Mouse (Mus musculus) intestine, embryonic 16.5 days (tissue): ENCODE measurements around the gene Chrnb2. TPM values are rescaled to one million over a fixed set of nuclear protein-coding genes. Genes with fewer than 3 reads are reported as not detected.

Experiments used
- ATAC-seq: fragments of 200-750 bp; cut with Nextera tagmentation; 2 replicates; pipeline ENCODE4 v1.8.0; 2017; ENCODE audit warnings: moderate TSS enrichment, moderate library complexity
- H3K27ac ChIP-seq: fragments of 300-500 bp; sonication (generic); 2 replicates; pipeline ENCODE4 v1.5.1; 2014; ENCODE audit warnings: mild to moderate bottlenecking, low read length
- H3K27me3 ChIP-seq: fragments of 300-500 bp; sonication (generic); replicated peaks from 2 replicates; pipeline ENCODE4 v1.6.1; 2014; ENCODE audit warnings: low read length, control low read depth, mixed read lengths; ENCODE audit not compliant: control insufficient read depth, insufficient read depth
- H3K36me3 ChIP-seq: fragments of 300-500 bp; sonication (generic); 2 replicates; pipeline ENCODE4 v1.6.1; 2014; ENCODE audit warnings: low read length, control low read depth; ENCODE audit not compliant: control insufficient read depth, insufficient read depth
- H3K4me1 ChIP-seq: fragments of 300-500 bp; sonication (generic); 2 replicates; pipeline ENCODE4 v1.6.1; 2014; ENCODE audit warnings: low read length, control low read depth, mixed read lengths; ENCODE audit not compliant: control insufficient read depth, insufficient read depth
- H3K4me2 ChIP-seq: fragments of 300-500 bp; sonication (generic); 2 replicates; pipeline ENCODE4 v1.6.1; 2014; ENCODE audit warnings: low read depth, low read length, control low read depth
- H3K4me3 ChIP-seq: fragments of 300-500 bp; sonication (generic); 2 replicates; pipeline ENCODE4 v1.5.1; 2014; ENCODE audit warnings: mild to moderate bottlenecking, low read length
- H3K9ac ChIP-seq: fragments of 300-500 bp; sonication (generic); 2 replicates; pipeline ENCODE4 v1.6.1; 2014; ENCODE audit warnings: low read depth, low read length
- H3K9me3 ChIP-seq: fragments of 300-500 bp; sonication (generic); 2 replicates; pipeline ENCODE4 v1.6.1; 2016; ENCODE audit warnings: low read length, control low read depth; ENCODE audit not compliant: control insufficient read depth
- WGBS: fragments of 180-500 bp; shearing (Covaris S2); extraction: QIAGEN DNeasy Blood & Tissue Kit; methylation state at CpG from one replicate; pipeline ENCODE4 v1.1.7; 2014; 5-methylcytosine and 5-hydroxymethylcytosine counted together
- polyA plus RNA-seq: library from polyadenylated mRNA; unstranded; fragments of >200 nt; fragmentation: Nextera tagmentation; extraction: Ambion mirVana; gene quantifications from 2 replicates; pipeline ENCODE4 v1.2.1, GENCODE M21; 2015

Gene Chrnb2
- polyA plus RNA-seq, 1 experiment from 2014 or later = 1.5 TPM

DNA sequence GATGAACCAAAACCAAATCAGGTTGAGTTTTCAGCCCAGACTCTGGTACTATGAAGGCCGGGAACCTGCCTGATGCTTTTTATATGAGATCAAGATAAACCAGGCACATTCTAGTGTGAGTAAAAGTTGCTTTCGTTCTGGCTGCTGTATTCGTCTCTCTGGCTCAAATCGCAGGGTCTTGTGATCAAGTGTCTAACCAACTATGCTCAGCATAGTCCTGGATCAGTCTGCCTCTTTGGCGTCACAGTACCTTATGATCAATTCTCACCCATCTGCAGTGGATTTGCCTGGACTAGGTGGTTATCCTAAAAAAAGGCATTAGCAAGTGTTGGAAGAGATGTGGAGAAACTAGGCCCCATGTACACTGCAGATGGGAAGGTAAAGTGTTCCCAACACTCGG, 60.4 kb downstream of the Chrnb2 start:
- Histone ChIP-seq H3K27me3 (no peaks in the 10 kb centered on the region), H3K27ac (no peak overlapping the region), H3K9ac (no peak overlapping the region), H3K36me3 (no peaks in the 10 kb centered on the region), H3K4me2 (no peak overlapping the region), H3K4me1 (no peaks in the 10 kb centered on the region), H3K4me3 (no peak overlapping the region), H3K9me3 (0 out of 2 replicates have a peak, but pooled peaks cover 2% of the 10 kb centered on the region)
- WGBS = 77% methylated on average over 6 of the region's 6 CpGs
- ATAC-seq = no peak

DNA sequence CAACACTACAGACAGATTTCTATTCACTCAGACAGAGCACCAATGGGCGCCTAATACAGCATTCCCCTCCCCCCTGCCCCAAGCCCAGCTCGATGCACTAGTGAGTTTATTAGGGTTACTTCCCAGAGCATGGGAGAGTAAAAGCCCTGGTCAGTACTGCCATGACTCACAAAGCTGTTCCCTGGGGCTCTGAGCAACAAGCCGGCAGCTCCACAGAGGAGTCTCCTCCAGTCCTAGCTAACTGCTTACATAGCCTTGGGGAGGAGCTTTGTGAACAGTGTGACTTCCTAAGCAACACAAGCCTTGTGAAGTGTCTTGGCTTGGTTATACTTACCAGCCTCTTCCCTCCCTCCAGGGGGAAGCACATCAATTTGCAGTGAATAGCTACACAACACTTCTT, 60.8 kb downstream of the Chrnb2 start:
- ATAC-seq = no peak
- Histone ChIP-seq H3K27me3 (no peaks in the 10 kb centered on the region), H3K4me2 (no peak overlapping the region), H3K27ac (no peak overlapping the region), H3K36me3 (no peaks in the 10 kb centered on the region), H3K4me3 (no peak overlapping the region), H3K4me1 (no peaks in the 10 kb centered on the region), H3K9ac (no peak overlapping the region), H3K9me3 (0 out of 2 replicates have a peak, but pooled peaks cover 2% of the 10 kb centered on the region)
- WGBS = 40% methylated on average over 3 of the region's 3 CpGs

DNA sequence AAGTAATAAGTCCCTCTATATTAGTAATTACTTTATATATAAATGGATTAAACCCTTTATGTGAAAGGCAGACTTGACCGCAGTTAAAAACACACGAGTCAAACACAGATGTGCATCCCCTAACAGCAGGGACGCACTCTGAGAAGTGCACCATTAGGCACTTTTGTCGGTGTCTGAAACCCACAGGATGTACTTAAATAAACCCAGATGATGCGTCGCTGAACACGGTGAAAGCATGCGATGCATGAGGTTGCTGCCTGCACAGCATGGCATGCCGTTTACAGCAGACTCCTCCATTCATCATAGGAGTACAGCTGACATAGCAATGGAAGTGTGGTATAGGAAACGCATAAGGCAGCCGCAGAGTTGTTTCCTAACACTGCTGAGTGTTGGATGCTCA, 64.0 kb downstream of the Chrnb2 start:
- Histone ChIP-seq H3K4me3 (no peak overlapping the region), H3K36me3 (no peaks in the 10 kb centered on the region), H3K9me3 (0 out of 2 replicates have a peak, but pooled peaks cover 2% of the 10 kb centered on the region), H3K9ac (no peak overlapping the region), H3K27ac (no peak overlapping the region), H3K27me3 (no peaks in the 10 kb centered on the region), H3K4me1 (no peaks in the 10 kb centered on the region), H3K4me2 (no peak overlapping the region)
- ATAC-seq = no peak
- 70% methylated on average over 11 of the region's 11 CpGs for WGBS

DNA sequence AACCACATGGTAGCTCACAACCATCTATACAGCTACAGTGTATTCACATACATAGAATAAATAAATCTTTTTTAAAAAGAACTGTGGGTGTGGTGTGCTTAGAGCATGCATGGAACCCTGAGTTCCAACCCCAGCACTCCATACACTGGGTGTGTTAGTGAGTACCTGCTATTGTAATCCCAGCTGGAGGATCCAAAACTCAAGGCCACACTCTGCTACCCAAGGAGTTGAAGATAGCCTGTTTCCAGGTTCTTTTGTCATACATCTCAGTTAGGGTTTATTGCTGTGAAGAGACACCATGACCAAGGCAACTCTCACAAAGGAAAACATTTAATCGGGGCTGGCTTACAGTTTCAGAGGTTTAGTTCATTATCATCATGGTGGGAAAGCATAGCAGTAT, 65.5 kb downstream of the Chrnb2 start:
- H3K36me3 ChIP-seq = no peaks in the 10 kb centered on the region
- H3K27ac ChIP-seq = no peak overlapping the region
- no peaks in the 10 kb centered on the region for H3K27me3 ChIP-seq
- H3K4me1 ChIP-seq = no peaks in the 10 kb centered on the region
- ATAC-seq = no peak
- 98% methylated on average over 1 of the region's 1 CpGs for WGBS
- H3K9me3 ChIP-seq = 0 out of 2 replicates have a peak, but pooled peaks cover 2% of the 10 kb centered on the region
- no peak overlapping the region for H3K9ac ChIP-seq
- H3K4me2 ChIP-seq = no peak overlapping the region
- no peak overlapping the region for H3K4me3 ChIP-seq

Other genes starting within 250 kb of the Chrnb2 start
- 3.8 and 4.1 TPM in 2 replicates for gene Kcnn3, start 244.5 kb downstream of the Chrnb2 start, polyA plus RNA-seq
- gene Adar, start 49.6 kb downstream of the Chrnb2 start, polyA plus RNA-seq = 8.6 and 10.2 TPM in 2 replicates
- 8.2 and 11.5 TPM in 2 replicates for gene Ube2q1, start 9.0 kb upstream of the Chrnb2 start, polyA plus RNA-seq
- gene She, start 66.7 kb upstream of the Chrnb2 start, polyA plus RNA-seq = 2.3 and 2.6 TPM in 2 replicates
- 3.0 and 3.4 TPM in 2 replicates for gene Il6ra, start 148.6 kb upstream of the Chrnb2 start, polyA plus RNA-seq
- gene Atp8b2, start 198.9 kb upstream of the Chrnb2 start, polyA plus RNA-seq = 6.2 and 6.9 TPM in 2 replicates
- gene Hax1, start 234.1 kb upstream of the Chrnb2 start, polyA plus RNA-seq = 124 and 135 TPM in 2 replicates